Mouse (Mus musculus) erythroblast, embryonic 14.5 days (primary cell): ENCODE measurements around the gene Mgp.

ENCODE experiments used
- GATA1 ChIP-seq: IDR thresholded peaks from 2 replicates; pipeline ENCODE4 v1.6.1; 2012; ENCODE audit warnings: low read length, inconsistent platforms, mixed read lengths
- TAL1 ChIP-seq: IDR thresholded peaks from 3 replicates; pipeline ENCODE4 v1.6.1; 2012; ENCODE audit warnings: low read length, inconsistent platforms, mixed read lengths

GRCm38 (mm10) chr6:136883431-136883915 is 7.8 kb upstream of the Mgp start:
- TF ChIP-seq GATA1 (no peak), TAL1 (no peak)
